Mouse (Mus musculus) liver, embryonic 14.5 days (tissue): ENCODE measurements around the gene 2410137M14Rik. TPM values are rescaled to one million over a fixed set of nuclear protein-coding genes. Genes with fewer than 3 reads are reported as not detected.

ENCODE experiments used
- ATAC-seq: fragments of 200-750 bp; cut with Nextera tagmentation; 2 replicates; pipeline ENCODE4 v1.8.0; 2017; ENCODE audit warnings: moderate number of reproducible peaks, mild to moderate bottlenecking, moderate library complexity; ENCODE audit not compliant: insufficient read depth
- DNase-seq, 3 experiments: peaks; one replicate each; pipeline ENCODE4 v3.0.0-alpha.2; 2012 to 2013; ENCODE audit warnings: low read depth in 3 of 3, low spot score in 3 of 3
- H3K27ac ChIP-seq: fragments of 300-500 bp; sonication (generic); 2 replicates; pipeline ENCODE4 v1.5.1; 2014; ENCODE audit warnings: moderate library complexity, mild to moderate bottlenecking, control low read depth, inconsistent platforms
- H3K27me3 ChIP-seq: fragments of 300-500 bp; sonication (generic); 2 replicates; pipeline ENCODE4 v1.6.1; 2014; ENCODE audit warnings: mild to moderate bottlenecking, low read length, moderate library complexity; ENCODE audit not compliant: control insufficient read depth, insufficient read depth
- H3K36me3 ChIP-seq: fragments of 300-500 bp; sonication (generic); replicated peaks from 2 replicates; pipeline ENCODE4 v1.6.1; 2014; ENCODE audit warnings: low read depth; ENCODE audit not compliant: control insufficient read depth, insufficient read depth
- H3K4me1 ChIP-seq, 2 experiments: fragments of 200-500 bp in 1 of 2; fragments of 300-500 bp in 1 of 2; sonication (generic) in 1 of 2; replicated peaks; 2 replicates each; pipeline ENCODE4 v1.6.1; 2012 to 2014; ENCODE audit warnings: antibody characterized with exemption in 1 of 2, inconsistent platforms in 1 of 2, low read length in 1 of 2; ENCODE audit not compliant: control insufficient read depth in 2 of 2, insufficient read depth in 2 of 2
- H3K4me2 ChIP-seq: fragments of 300-500 bp; sonication (generic); 2 replicates; pipeline ENCODE4 v1.6.1; 2014; ENCODE audit warnings: low read depth, mild to moderate bottlenecking, control low read depth, moderate library complexity
- H3K4me3 ChIP-seq, 2 experiments: fragments of 200-500 bp in 1 of 2; fragments of 300-500 bp in 1 of 2; sonication (generic) in 1 of 2; 2 replicates each; pipeline ENCODE4 v1.5.1; 2012 to 2014; ENCODE audit warnings: low read depth in 2 of 2, low read length in 2 of 2, mild to moderate bottlenecking in 2 of 2, control low read depth in 1 of 2, inconsistent platforms in 1 of 2, moderate library complexity in 1 of 2; ENCODE audit not compliant: insufficient read depth in 1 of 2
- H3K9ac ChIP-seq: fragments of 300-500 bp; sonication (generic); replicated peaks from 2 replicates; pipeline ENCODE4 v1.6.1; 2014; ENCODE audit warnings: mild to moderate bottlenecking, control low read depth, moderate library complexity
- H3K9me3 ChIP-seq: fragments of 300-500 bp; sonication (generic); 2 replicates; pipeline ENCODE4 v1.6.1; 2016; ENCODE audit warnings: low read length, mixed read lengths; ENCODE audit not compliant: control insufficient read depth
- CTCF ChIP-seq: IDR thresholded peaks from 2 replicates; pipeline ENCODE4 v1.5.1; 2016; ENCODE audit warnings: antibody characterized with exemption, low read depth, control low read depth
- EP300 ChIP-seq: IDR thresholded peaks from 2 replicates; pipeline ENCODE4 v1.6.1; 2016; ENCODE audit warnings: antibody characterized with exemption, low read depth
- WGBS: fragments of 180-500 bp; shearing (Covaris S2); extraction: QIAGEN DNeasy Blood & Tissue Kit; methylation state at CpG from one replicate; pipeline ENCODE4 v1.1.7; 2014; ENCODE audit not compliant: insufficient replicate concordance; 5-methylcytosine and 5-hydroxymethylcytosine counted together
- polyA plus RNA-seq, 2 experiments: library from polyadenylated mRNA; depleted of rRNA in 1 of 2; stranded (reverse) in 1 of 2; unstranded in 1 of 2; fragments of >200 nt; fragmentation: Nextera tagmentation in 1 of 2; extraction: Ambion mirVana in 1 of 2; gene quantifications; 2 replicates each; pipeline versions ENCODE4 v1.2.1 to v1.2.3; 2012 to 2014

Gene 2410137M14Rik
- polyA plus RNA-seq, 2 experiments: not detected

DNA sequence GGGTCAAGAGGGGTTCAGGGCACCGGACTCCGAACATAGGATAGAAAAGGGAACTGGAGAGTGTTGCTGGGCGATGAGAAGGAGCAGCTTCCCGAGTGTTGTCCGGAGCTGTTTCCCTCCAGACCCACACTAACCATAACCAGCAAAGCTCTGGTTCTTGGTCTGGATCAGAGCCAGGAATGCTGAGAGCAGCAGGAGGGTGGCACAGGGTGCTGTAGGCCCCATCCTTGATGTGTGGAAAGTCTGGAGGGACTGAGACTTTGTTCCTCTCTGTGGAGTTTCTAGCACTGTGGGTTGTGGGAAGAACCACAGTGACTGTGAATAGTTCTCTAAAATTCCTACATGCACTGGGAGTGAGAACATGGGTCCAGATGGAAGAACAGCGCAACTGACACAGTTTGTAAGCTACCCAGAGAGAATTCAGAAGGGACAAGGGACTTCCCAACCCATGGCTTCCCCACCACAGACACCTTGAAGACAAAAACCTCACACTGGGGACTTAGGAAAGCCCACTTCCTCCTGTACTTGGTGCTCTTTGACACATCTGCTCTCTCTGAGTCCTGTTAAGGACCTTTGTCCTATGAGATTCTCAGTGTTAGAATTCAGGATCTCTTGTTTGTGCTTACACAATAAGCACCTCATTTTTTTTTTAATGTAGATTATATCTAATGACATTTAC is 9.7 kb downstream of the 2410137M14Rik start:
- DNase-seq (no peak), ATAC-seq (no peak)
- TF ChIP-seq EP300 (no peak), CTCF (no peak)
- Histone ChIP-seq H3K4me1 (no peaks in the 10 kb centered on the region; a peak in 1 of 4 replicates), H3K4me3 (no peak overlapping the region), H3K27me3 (no peaks in the 10 kb centered on the region), H3K9ac (no peak overlapping the region), H3K4me2 (no peak overlapping the region), H3K9me3 (no peaks in the 10 kb centered on the region), H3K27ac (no peak overlapping the region), H3K36me3 (no peaks in the 10 kb centered on the region)
- WGBS: 54% methylated on average over 6 of the region's 6 CpGs

DNA sequence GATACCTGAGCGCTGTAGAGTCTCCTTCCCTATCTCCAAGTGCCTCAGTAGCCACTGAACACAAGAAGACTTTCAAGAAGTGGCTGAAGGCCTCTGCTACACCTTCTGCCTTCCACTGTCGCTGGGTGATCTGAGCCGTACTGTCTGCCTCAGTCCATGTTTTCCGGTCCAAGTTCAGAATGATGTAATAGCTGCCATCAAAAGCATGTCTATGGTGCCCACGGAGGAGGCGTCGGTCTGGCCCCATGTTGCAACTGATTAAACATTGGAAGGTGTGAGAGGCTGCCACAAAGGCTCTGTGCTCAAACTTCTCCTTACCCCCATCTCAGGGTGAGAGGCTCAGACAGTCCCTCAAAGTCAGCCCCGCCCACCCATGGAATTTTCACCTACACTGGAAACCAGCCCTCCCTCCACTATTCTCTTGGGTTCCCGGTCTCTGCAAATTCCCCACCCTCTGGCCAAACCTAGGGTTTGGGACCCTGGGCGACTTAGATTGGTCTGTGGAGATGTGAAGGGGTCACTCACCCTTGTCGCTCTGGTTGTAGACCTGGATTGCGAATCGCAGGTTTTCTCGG is 10.6 kb downstream of the 2410137M14Rik start:
- DNase-seq (no peak), ATAC-seq (peak; percentile 26; the same call in 1 of the 2 replicates)
- Histone ChIP-seq H3K4me1 (no peaks in the 10 kb centered on the region; a peak in 1 of 4 replicates), H3K9ac (no peak overlapping the region), H3K4me3 (no peak overlapping the region), H3K9me3 (no peaks in the 10 kb centered on the region), H3K27ac (no peak overlapping the region), H3K36me3 (no peaks in the 10 kb centered on the region), H3K27me3 (no peaks in the 10 kb centered on the region), H3K4me2 (no peak overlapping the region)
- TF ChIP-seq EP300 (no peak), CTCF (no peak)
- 62% methylated on average over 14 of the region's 14 CpGs for WGBS

DNA sequence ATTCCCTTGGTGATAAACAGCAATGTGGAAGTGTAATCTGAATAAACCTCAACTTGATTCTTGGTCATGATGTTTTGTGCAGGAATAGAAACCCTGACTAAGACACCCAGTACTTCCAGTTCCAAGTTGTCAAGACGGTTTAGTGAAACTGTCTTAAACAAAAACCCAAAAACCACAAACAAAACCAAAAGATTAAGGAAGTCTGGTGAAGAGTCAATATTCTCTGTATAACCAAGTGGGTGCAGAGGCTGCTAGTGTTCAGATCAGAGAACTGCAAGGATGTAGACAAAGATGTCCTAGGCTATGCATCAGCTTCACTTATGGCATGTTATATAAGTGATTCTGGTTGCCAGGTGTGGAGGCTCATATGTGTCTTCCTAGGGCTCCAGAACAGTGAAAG is 14.2 kb downstream of the 2410137M14Rik start:
- Histone ChIP-seq H3K27me3 (no peaks in the 10 kb centered on the region), H3K36me3 (no peaks in the 10 kb centered on the region), H3K4me1 (no peaks in the 10 kb centered on the region; a peak in 1 of 4 replicates), H3K4me2 (no peak overlapping the region), H3K4me3 (no peak overlapping the region), H3K9me3 (no peaks in the 10 kb centered on the region), H3K27ac (no peak overlapping the region), H3K9ac (no peak overlapping the region)
- DNase-seq: no peak
- ATAC-seq: no peak
- TF ChIP-seq EP300: no peak
- no peak for TF ChIP-seq CTCF
- WGBS: 9% methylated on average over 1 of the region's 1 CpGs

DNA sequence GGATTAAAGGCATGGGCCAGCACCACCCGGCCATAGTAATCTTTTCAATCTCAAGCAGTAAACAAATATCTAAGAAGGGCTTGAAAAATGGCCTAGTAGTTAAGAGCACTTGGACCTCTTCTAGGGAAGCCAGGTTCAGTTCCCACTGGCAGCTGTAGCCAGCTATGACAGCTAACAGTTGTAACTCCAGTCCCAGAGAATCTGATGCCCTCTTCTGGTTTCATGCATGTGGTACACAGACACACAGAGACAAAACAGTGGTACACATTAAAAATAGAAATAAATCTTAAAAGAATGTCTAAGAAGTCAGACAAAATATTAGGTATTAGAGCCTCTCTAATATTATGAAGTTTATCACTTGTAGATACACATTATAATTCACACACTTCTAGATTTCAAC is 19.9 kb downstream of the 2410137M14Rik start:
- no peak for ATAC-seq
- Histone ChIP-seq H3K4me3 (no peak overlapping the region), H3K9me3 (no peaks in the 10 kb centered on the region), H3K9ac (no peak overlapping the region), H3K36me3 (no peaks in the 10 kb centered on the region; the same call in 1 of the 2 replicates), H3K27ac (no peak overlapping the region), H3K4me1 (peaks cover 13 to 14% of the 10 kb centered on the region in 2 experiments), H3K27me3 (no peaks in the 10 kb centered on the region), H3K4me2 (no peak overlapping the region)
- TF ChIP-seq CTCF (no peak), EP300 (no peak)
- no peak for DNase-seq
- WGBS: 43% methylated on average over 1 of the region's 1 CpGs

DNA sequence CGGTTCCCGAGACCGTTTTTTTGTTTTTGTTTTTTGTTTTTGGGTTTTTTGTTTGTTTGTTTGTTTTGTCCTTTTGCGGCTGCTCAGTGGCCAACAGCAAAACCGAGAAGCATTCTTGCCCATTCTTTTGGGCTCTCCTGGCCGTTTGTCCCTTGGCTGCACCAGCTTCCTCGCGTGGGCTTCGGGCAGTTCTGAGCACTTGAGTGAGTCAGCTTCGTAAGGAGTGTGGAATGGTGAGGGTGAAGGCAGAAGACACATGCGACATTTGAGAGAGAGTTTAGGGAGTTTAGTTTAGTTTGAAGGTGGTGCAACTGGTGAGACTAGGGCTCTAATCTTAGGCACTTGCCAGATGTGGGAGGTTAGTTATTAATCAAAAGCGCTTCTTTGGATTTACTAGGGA is 22.2 kb downstream of the 2410137M14Rik start:
- H3K27me3 ChIP-seq: no peaks in the 10 kb centered on the region
- H3K27ac ChIP-seq: no peak overlapping the region; the same call in 1 of the 2 replicates
- H3K9ac ChIP-seq: peak overlapping the region; percentile 89
- peak overlapping the region; percentile 86 to 97 for H3K4me3 ChIP-seq
- H3K9me3 ChIP-seq: no peaks in the 10 kb centered on the region
- peak overlapping the region; percentile 95 for H3K4me2 ChIP-seq
- H3K4me1 ChIP-seq: peaks cover 13 to 14% of the 10 kb centered on the region in 2 experiments
- ATAC-seq (no peak), DNase-seq (peak in 1 of 3 experiments; percentile 19)
- no peaks in the 10 kb centered on the region; the same call in 1 of the 2 replicates for H3K36me3 ChIP-seq
- TF ChIP-seq CTCF (no peak), EP300 (no peak)
- 13% methylated on average over 12 of the region's 12 CpGs for WGBS
